Mouse (Mus musculus) heart, postnatal 36 days (tissue): ENCODE results near the gene Madd. TPM values are rescaled to one million over a fixed set of nuclear protein-coding genes. Genes with fewer than 3 reads are reported as not detected.
"Not testable (repeated sequence)": the region's sequence is repeated elsewhere in the genome, so short reads cannot be mapped to it uniquely, and the experiment has no call there.

Experiments used
- DNase-seq, 2 experiments: peaks; one replicate each; pipeline ENCODE4 v3.0.0; 2021 to 2022
- intact Hi-C: fragments of 180-260 bp; cut with DNase I; formaldehyde crosslinking; loops from one replicate; pipeline ENCODE4 v1.15.1; 2025
- total RNA-seq, 2 experiments: library from RNA; stranded (reverse); gene quantifications; 2 replicates each; pipeline ENCODE4 v1.2.3; 2021

The Madd gene
- total RNA-seq, 2 experiments from 2014 or later, result 5.8 to 6.6 TPM

GRCm38 (mm10) chr2:91131251-91131650 lies 52.4 kb downstream of the Madd start:
- intact Hi-C loops, result no loop called here
- no peak for DNase-seq

GRCm38 (mm10) chr2:91130126-91130525 lies 53.5 kb downstream of the Madd start:
- peak in 1 of 2 experiments; percentile 37 for DNase-seq
- intact Hi-C loops, result no loop called here

GRCm38 (mm10) chr2:91128761-91129160 lies 54.9 kb downstream of the Madd start:
- intact Hi-C loops, result no loop called here
- DNase-seq, result no peak

GRCm38 (mm10) chr2:91125101-91125500 lies 58.5 kb downstream of the Madd start:
- intact Hi-C loops, result no loop called here
- DNase-seq, result no peak

- intact Hi-C loops, result no loop called here
- no peak for DNase-seq
Measured at GRCm38 (mm10) chr2:91123521-91123920, 60.1 kb downstream of the Madd start.

- intact Hi-C loops, result no loop called here
- no peak for DNase-seq
Measured at GRCm38 (mm10) chr2:91121497-91121896, 62.1 kb downstream of the Madd start.

- intact Hi-C loops, result no loop called here
- no peak for DNase-seq
Measured at GRCm38 (mm10) chr2:91121011-91121410, 62.6 kb downstream of the Madd start.

- intact Hi-C loops, result no loop called here
- no peak for DNase-seq
Measured at GRCm38 (mm10) chr2:91120261-91120671, 63.4 kb downstream of the Madd start.

- intact Hi-C loops, result loop anchor here (5.0 kb wide), 2 partner anchors 138 to 158 kb away; partner anchors contain the start of gene Pacsin3
- DNase-seq, result no peak
Measured at GRCm38 (mm10) chr2:91119551-91119950, 64.1 kb downstream of the Madd start.

GRCm38 (mm10) chr2:91119061-91119460 lies 64.6 kb downstream of the Madd start:
- intact Hi-C loops, result loop anchor here (5.0 kb wide), 2 partner anchors 138 to 158 kb away; partner anchors contain the start of gene Pacsin3
- DNase-seq, result no peak

- DNase-seq, result peak; percentile 57 to 60
- intact Hi-C loops, result loop anchor here (5.0 kb wide), 2 partner anchors 139 to 159 kb away; partner anchors contain the start of gene Pacsin3
Measured at GRCm38 (mm10) chr2:91118647-91119046, 65.0 kb downstream of the Madd start.

GRCm38 (mm10) chr2:91117585-91118275 lies 65.9 kb downstream of the Madd start, which contains the start of gene Mybpc3:
TSS of gene Mybpc3 (plus strand) at chr2:91118144.
- peak in 1 of 2 experiments; percentile 45 for DNase-seq
- intact Hi-C loops, result loop anchor here (5.0 kb wide), 2 partner anchors 140 to 160 kb away; partner anchors contain the start of gene Pacsin3

- no peak for DNase-seq
Measured at GRCm38 (mm10) chr2:91116842-91117241, 66.8 kb downstream of the Madd start.

GRCm38 (mm10) chr2:91115578-91115970 lies 68.1 kb downstream of the Madd start:
- DNase-seq, result no peak
- intact Hi-C loops, result loop anchor here (1.0 to 5.0 kb wide), 4 partner anchors 79 to 365 kb away; partner anchors contain the start of gene Pacsin3

More at GRCm38 (mm10) chr2:91116842-91117241, 66.8 kb downstream of the Madd start:
- intact Hi-C loops, result loop anchor here (5.0 kb wide), 2 partner anchors 140 to 160 kb away; partner anchors contain the start of gene Pacsin3

- DNase-seq, result peak; percentile 96 to 98
- intact Hi-C loops, result loop anchor here (1.0 to 5.0 kb wide), 4 partner anchors 79 to 366 kb away; partner anchors contain the start of gene Pacsin3
Measured at GRCm38 (mm10) chr2:91114781-91115577, 68.7 kb downstream of the Madd start.

- no peak for DNase-seq
- intact Hi-C loops, result loop anchor here (2.0 kb wide), 1 partner anchor 367 kb away; no protein-coding TSS in a partner anchor
Measured at GRCm38 (mm10) chr2:91113852-91114251, 69.8 kb downstream of the Madd start.

- no peak for DNase-seq
- intact Hi-C loops, result no loop called here
Measured at GRCm38 (mm10) chr2:91113334-91113733, 70.3 kb downstream of the Madd start.

- DNase-seq, result no peak
- intact Hi-C loops, result no loop called here
Measured at GRCm38 (mm10) chr2:91112491-91112890, 71.1 kb downstream of the Madd start.

GRCm38 (mm10) chr2:91111832-91112231 lies 71.8 kb downstream of the Madd start:
- DNase-seq, intact Hi-C loops: not testable (repeated sequence)

GRCm38 (mm10) chr2:91110429-91110828 lies 73.2 kb downstream of the Madd start:
- intact Hi-C loops, result no loop called here
- no peak for DNase-seq

- no peak for DNase-seq
- intact Hi-C loops, result no loop called here
Measured at GRCm38 (mm10) chr2:91109807-91110385, 73.7 kb downstream of the Madd start.
